Mouse (Mus musculus) monocyte, adult 5-6 weeks (primary cell): ENCODE results near the gene Trat1. TPM values are rescaled to one million over a fixed set of nuclear protein-coding genes. Genes with fewer than 3 reads are reported as not detected.

Experiments used
- ATAC-seq: fragments of 153-309, 156-312 bp; replicated peaks from 2 replicates; pipeline ENCODE4 v1.8.0; 2017; ENCODE audit warnings: mild to moderate bottlenecking; ENCODE audit not compliant: low TSS enrichment, insufficient number of reproducible peaks, severe bottlenecking, poor library complexity, low FRiP score
- total RNA-seq: library from RNA; stranded (forward); fragments of 200-1000, 200-491, 200-594 nt; gene quantifications from 3 replicates; pipeline ENCODE4 v1.2.3, GENCODE M21; 2017

The Trat1 gene
- total RNA-seq, 1 experiment from 2014 or later: 0.95 TPM

GRCm38 (mm10) chr16:48739974-48740373, 31.8 kb downstream of the Trat1 start:
- no peak for ATAC-seq

GRCm38 (mm10) chr16:48738429-48738828, 33.4 kb downstream of the Trat1 start:
- no peak for ATAC-seq

GRCm38 (mm10) chr16:48736890-48737289, 34.9 kb downstream of the Trat1 start:
- no peak for ATAC-seq

- ATAC-seq: no peak
Measured at GRCm38 (mm10) chr16:48720259-48720658, 51.6 kb downstream of the Trat1 start.

- no peak for ATAC-seq
Measured at GRCm38 (mm10) chr16:48719679-48720078, 52.1 kb downstream of the Trat1 start.

- no peak for ATAC-seq
Measured at GRCm38 (mm10) chr16:48716343-48716742, 55.5 kb downstream of the Trat1 start.

GRCm38 (mm10) chr16:48701896-48702295, 69.9 kb downstream of the Trat1 start:
- ATAC-seq: no peak

Other genes starting within 250 kb of the Trat1 start
- not detected in 3 replicates for gene Retnlb, start 44.8 kb upstream of the Trat1 start, total RNA-seq
- 1.3 to 4.8 TPM in 2 of 3 replicates, not detected in the other for gene Retnla, start 70.5 kb upstream of the Trat1 start, total RNA-seq
- gene Retnlg, start 100.6 kb upstream of the Trat1 start, total RNA-seq: 1,186 to 1,217 TPM in 2 of 3 replicates, not detected in the other
- 8.8 to 18.0 TPM (median 15.0 TPM) in 3 replicates for gene Dzip3, start 222.1 kb upstream of the Trat1 start, total RNA-seq
- 7.2 to 12.8 TPM (median 8.2 TPM) in 3 replicates for gene Cip2a, start 222.2 kb upstream of the Trat1 start, total RNA-seq